Comparison of ENCODE assay signal across 7 mouse cellular contexts in genomic region chr5:123227762-123228523, GRCm38 (mm10). TPM values are rescaled to one million over a fixed set of nuclear protein-coding genes. Genes with fewer than 3 reads are reported as not detected.
DNase-seq lines count a peak whose midpoint lies in the region; ATAC-seq and TF ChIP-seq lines count a peak whose summit lies in the region.

No protein-coding gene starts in this region.

- H3K27me3 ChIP-seq in embryonic facial prominence, embryonic 10.5 days (replicated peaks; ENCODE audit: low read depth, poor library complexity, severe bottlenecking), result no peaks in the 10 kb centered on the region
- no peaks in the 10 kb centered on the region for H3K27me3 ChIP-seq in intestine, postnatal 0 days (replicated peaks; ENCODE audit: control insufficient read depth, insufficient read depth, low read length)
- no peaks in the 10 kb centered on the region for H3K27me3 ChIP-seq in midbrain, embryonic 12.5 days
- no peaks in the 10 kb centered on the region for H3K27me3 ChIP-seq in small intestine, adult 2 months (ENCODE audit: control insufficient read depth, insufficient read depth, low read length)

- H3K27ac ChIP-seq in embryonic facial prominence, embryonic 10.5 days (replicated peaks), result peak overlapping the region; percentile 89
- H3K27ac ChIP-seq in intestine, postnatal 0 days (ENCODE audit: low read depth, low read length), result no peak overlapping the region
- no peak overlapping the region for H3K27ac ChIP-seq in midbrain, embryonic 12.5 days (replicated peaks)
- 0 out of 2 replicates have a peak overlapping the region, but pooled peaks have one; percentile 33 for H3K27ac ChIP-seq in small intestine, adult 2 months (ENCODE audit: insufficient read depth, low read depth, low read length)

- 2% methylated on average over 42 of the region's 42 CpGs for WGBS in embryonic facial prominence, embryonic 10.5 days
- WGBS in intestine, postnatal 0 days, result 3% methylated on average over 42 of the region's 42 CpGs
- 2% methylated on average over 42 of the region's 42 CpGs for WGBS in midbrain, embryonic 12.5 days
- WGBS in small intestine, adult 2 months, result 2% methylated on average over 42 of the region's 42 CpGs

- TF ChIP-seq CTCF in intestine, postnatal 0 days (IDR thresholded peaks at IDR 0.05; ENCODE audit: low read depth), result no peak
- no peak for TF ChIP-seq CTCF in small intestine, adult 2 months (IDR thresholded peaks at IDR 0.05; ENCODE audit: extremely low read depth, insufficient read length, insufficient replicate concordance, low read depth, low read length)

- H3K4me3 ChIP-seq in embryonic facial prominence, embryonic 10.5 days, result peak overlapping the region; percentile 86
- H3K4me3 ChIP-seq in intestine, postnatal 0 days (ENCODE audit: low read depth, low read length), result peak overlapping the region; percentile 81
- H3K4me3 ChIP-seq in midbrain, embryonic 12.5 days, result peak overlapping the region; percentile 80
- H3K4me3 ChIP-seq in small intestine, adult 2 months (ENCODE audit: low read depth, low read length), result peak overlapping the region; percentile 100

- DNase-seq in adrenal gland, postnatal 10 days, result peak; percentile 97
- peak; percentile 94 for DNase-seq in embryonic facial prominence, embryonic 10.5 days (ENCODE audit: low spot score)
- DNase-seq in gonadal fat pad, adult 2 months (ENCODE audit: low read depth), result peak; percentile 47
- peak; percentile 97 for DNase-seq in left cerebral cortex, postnatal 4 days

- H3K9me3 ChIP-seq in embryonic facial prominence, embryonic 10.5 days, result no peaks in the 10 kb centered on the region
- no peaks in the 10 kb centered on the region for H3K9me3 ChIP-seq in intestine, postnatal 0 days (ENCODE audit: control insufficient read depth)
- H3K9me3 ChIP-seq in midbrain, embryonic 12.5 days, result no peaks in the 10 kb centered on the region

- H3K4me2 ChIP-seq in intestine, postnatal 0 days (replicated peaks; ENCODE audit: low read depth), result peak overlapping the region; percentile 82
- peak overlapping the region; percentile 61 for H3K4me2 ChIP-seq in midbrain, embryonic 12.5 days (replicated peaks)

- ATAC-seq in intestine, postnatal 0 days, result peak; percentile 85
- peak; percentile 68 for ATAC-seq in midbrain, embryonic 12.5 days (ENCODE audit: low FRiP score, low read depth)

- peak; percentile 58 for TF ChIP-seq POLR2A in small intestine, adult 2 months (IDR thresholded peaks at IDR 0.05; ENCODE audit: low read depth, low read length)

- peak overlapping the region; percentile 76 for H3K9ac ChIP-seq in intestine, postnatal 0 days (ENCODE audit: low read depth, low read length)
- peak overlapping the region; percentile 81 for H3K9ac ChIP-seq in midbrain, embryonic 12.5 days (replicated peaks)

- peaks cover 10% of the 10 kb centered on the region for H3K4me1 ChIP-seq in embryonic facial prominence, embryonic 10.5 days
- 0 out of 2 replicates have a peak, but pooled peaks cover 3% of the 10 kb centered on the region for H3K4me1 ChIP-seq in intestine, postnatal 0 days (replicated peaks; ENCODE audit: control insufficient read depth, insufficient read depth, low read length)
- peaks cover 9% of the 10 kb centered on the region for H3K4me1 ChIP-seq in midbrain, embryonic 12.5 days
- peaks cover 6% of the 10 kb centered on the region; the same call in 1 of the 2 replicates for H3K4me1 ChIP-seq in small intestine, adult 2 months (ENCODE audit: control insufficient read depth, insufficient read depth, insufficient read length, low read length)

- peaks cover 12% of the 10 kb centered on the region for H3K36me3 ChIP-seq in embryonic facial prominence, embryonic 10.5 days (replicated peaks)
- no peaks in the 10 kb centered on the region for H3K36me3 ChIP-seq in intestine, postnatal 0 days (ENCODE audit: control insufficient read depth, insufficient read depth)
- no peaks in the 10 kb centered on the region for H3K36me3 ChIP-seq in midbrain, embryonic 12.5 days
- H3K36me3 ChIP-seq in small intestine, adult 2 months (ENCODE audit: control insufficient read depth, insufficient read depth, low read length), result no peaks in the 10 kb centered on the region

- intact Hi-C loops in left cerebral cortex, postnatal 4 days (cut with DNase I), result no loop called here

RNA-seq across cellular contexts. Expression of gene Wdr66, which starts 24.0 kb away (rescaled TPM):
- total RNA-seq in adrenal gland, postnatal 10 days (2021), result under 1 TPM; 0.39 to 0.73 TPM
- polyA plus RNA-seq in embryonic facial prominence, embryonic 10.5 days (2016; fragmentation: Nextera tagmentation; extraction: Ambion mirVana), result 4.3 and 4.5 TPM in 2 replicates
- polyA plus RNA-seq in gonadal fat pad, adult 2 months (2012; rRNA removed), result 2.5 and 3.0 TPM in 2 replicates
- polyA plus RNA-seq in intestine, postnatal 0 days (2015; fragmentation: Nextera tagmentation; extraction: Ambion mirVana), result 0.42 and 0.51 TPM in 2 replicates
- total RNA-seq in left cerebral cortex, postnatal 4 days (2021), result 1 to 10 TPM; 5.6 to 6.1 TPM
- 0.86 and 1.1 TPM in 2 replicates for polyA plus RNA-seq in midbrain, embryonic 12.5 days (2016; fragmentation: Nextera tagmentation; extraction: Ambion mirVana)
- polyA plus RNA-seq in small intestine, adult 2 months (2012; rRNA removed), result 0.25 and 0.27 TPM in 2 replicates

RNA-seq across cellular contexts. Expression of gene Hpd, which starts 45.4 kb away (rescaled TPM):
- 100 to 1,000 TPM in 1 of 2 experiments, 10 to 100 TPM in 1; 65.8 to 142 TPM for total RNA-seq in adrenal gland, postnatal 10 days (2021)
- polyA plus RNA-seq in embryonic facial prominence, embryonic 10.5 days (2016; fragmentation: Nextera tagmentation; extraction: Ambion mirVana), result not detected in 2 replicates
- 0.34 and 4.3 TPM in 2 replicates for polyA plus RNA-seq in gonadal fat pad, adult 2 months (2012; rRNA removed)
- 3.9 and 4.7 TPM in 2 replicates for polyA plus RNA-seq in intestine, postnatal 0 days (2015; fragmentation: Nextera tagmentation; extraction: Ambion mirVana)
- not detected for total RNA-seq in left cerebral cortex, postnatal 4 days (2021)
- not detected in 2 replicates for polyA plus RNA-seq in midbrain, embryonic 12.5 days (2016; fragmentation: Nextera tagmentation; extraction: Ambion mirVana)
- 5.5 and 19.6 TPM in 2 replicates for polyA plus RNA-seq in small intestine, adult 2 months (2012; rRNA removed)

RNA-seq across cellular contexts. Expression of gene Psmd9, which starts 58.7 kb away (rescaled TPM):
- 10 to 100 TPM; 29.0 to 29.4 TPM for total RNA-seq in adrenal gland, postnatal 10 days (2021)
- polyA plus RNA-seq in embryonic facial prominence, embryonic 10.5 days (2016; fragmentation: Nextera tagmentation; extraction: Ambion mirVana), result 79.1 and 89.3 TPM in 2 replicates
- 28.0 and 36.1 TPM in 2 replicates for polyA plus RNA-seq in gonadal fat pad, adult 2 months (2012; rRNA removed)
- 50.9 and 57.5 TPM in 2 replicates for polyA plus RNA-seq in intestine, postnatal 0 days (2015; fragmentation: Nextera tagmentation; extraction: Ambion mirVana)
- total RNA-seq in left cerebral cortex, postnatal 4 days (2021), result 10 to 100 TPM; 34.9 to 39.3 TPM
- 64.5 and 75.4 TPM in 2 replicates for polyA plus RNA-seq in midbrain, embryonic 12.5 days (2016; fragmentation: Nextera tagmentation; extraction: Ambion mirVana)
- 12.5 and 21.9 TPM in 2 replicates for polyA plus RNA-seq in small intestine, adult 2 months (2012; rRNA removed)

Comparison
In these comparisons a context has a peak if more than half of its experiments do, and no peak if none do; other contexts are left out.
1. DNase-seq: peak in every context shown above with its lines; median percentile 97 in adrenal gland, postnatal 10 days; 97 in left cerebral cortex, postnatal 4 days; 94 in embryonic facial prominence, embryonic 10.5 days; 47 in gonadal fat pad, adult 2 months.
2. H3K27ac ChIP-seq: peak in embryonic facial prominence, embryonic 10.5 days (single experiment) and small intestine, adult 2 months (single experiment); none in intestine, postnatal 0 days (single experiment) and midbrain, embryonic 12.5 days (single experiment).
3. Peak in every context shown above with its lines, with median percentiles within 50 percentile points of each other: H3K4me3 ChIP-seq.